Mouse (Mus musculus): Measurements from ENCODE around the gene Fcna. TPM values are rescaled to one million over a fixed set of nuclear protein-coding genes. Genes with fewer than 3 reads are reported as not detected.

Gene Fcna
- total RNA-seq (2015), result 1.1 and 1.9 TPM in 2 replicates
- 2.2 and 3.2 TPM in 2 replicates for total RNA-seq (2017)

DNA sequence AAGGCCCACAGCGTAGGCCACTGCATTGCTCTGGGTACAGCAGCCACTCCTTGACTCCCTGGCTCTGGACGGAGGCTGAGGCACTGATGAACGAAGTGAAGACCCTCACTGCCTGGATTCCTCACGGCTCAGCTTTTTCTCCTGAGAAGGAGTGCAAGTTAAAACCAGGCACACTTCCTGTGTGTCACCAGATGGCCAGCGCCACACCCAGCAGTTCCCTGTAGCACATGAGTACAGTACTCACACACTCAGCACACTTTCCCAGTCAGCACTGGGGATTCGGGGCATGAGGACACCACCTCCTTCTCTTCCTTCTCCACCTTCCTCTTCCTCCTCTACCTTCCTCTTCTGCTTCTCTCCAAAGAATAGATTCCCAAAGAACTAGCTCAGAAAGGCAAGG lies at the start of gene Fcna:
Fcna (minus strand) TSS at position 220 of the 400 bp plus-strand sequence.
- no peak for ATAC-seq (ENCODE audit: poor library complexity, severe bottlenecking)

DNA sequence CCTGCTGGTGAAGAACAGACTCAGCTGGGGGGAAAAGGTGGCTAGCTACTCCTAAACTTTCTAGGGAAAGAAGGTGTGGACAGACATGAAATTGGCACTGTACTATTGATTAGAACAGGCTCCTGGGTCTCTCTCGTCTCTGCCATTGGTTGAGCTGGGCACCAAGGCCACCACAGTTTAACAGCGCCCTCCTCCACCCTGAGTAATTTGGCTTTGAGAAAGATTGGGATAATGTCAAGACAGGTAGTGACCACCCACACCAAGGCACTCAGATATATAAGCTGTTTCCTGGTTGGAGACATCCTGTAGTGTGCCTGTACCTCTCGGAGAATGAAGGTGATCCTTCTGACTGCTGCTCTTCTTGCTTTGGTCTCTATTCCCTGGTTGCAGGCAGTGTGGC lies 48.7 kb upstream of the Fcna start, which contains the start of gene Lcn6:
Lcn6 (plus strand) TSS at position 301 of the 400 bp plus-strand sequence.
- ATAC-seq (ENCODE audit: poor library complexity, severe bottlenecking), result no peak

- no peak for ATAC-seq (ENCODE audit: poor library complexity, severe bottlenecking)
Observed at GRCm38 (mm10) chr2:25666516-25666915, 38.7 kb upstream of the Fcna start.

DNA sequence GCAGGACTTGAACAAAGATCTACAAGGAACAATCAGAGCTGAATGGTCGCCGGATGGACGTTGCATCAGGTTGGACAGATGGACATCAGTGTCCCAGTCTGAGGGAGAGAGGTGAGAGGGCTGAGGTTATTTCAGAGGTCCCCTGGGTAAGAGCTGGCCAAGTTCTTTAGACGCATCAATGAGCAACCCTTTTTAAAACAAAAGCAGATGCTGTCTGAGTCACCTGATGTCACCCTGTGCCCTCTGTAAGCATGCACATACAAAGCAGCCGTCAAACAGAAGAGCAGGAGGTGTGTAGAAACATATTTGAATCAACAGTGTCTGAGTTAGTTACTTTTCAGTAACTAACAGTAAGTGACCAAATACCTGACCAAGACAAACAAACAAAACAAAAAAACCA lies 36.3 kb upstream of the Fcna start:
- no peak for ATAC-seq (ENCODE audit: poor library complexity, severe bottlenecking)

GRCm38 (mm10) chr2:25663511-25663910 lies 35.7 kb upstream of the Fcna start:
- no peak for ATAC-seq (ENCODE audit: poor library complexity, severe bottlenecking)

DNA sequence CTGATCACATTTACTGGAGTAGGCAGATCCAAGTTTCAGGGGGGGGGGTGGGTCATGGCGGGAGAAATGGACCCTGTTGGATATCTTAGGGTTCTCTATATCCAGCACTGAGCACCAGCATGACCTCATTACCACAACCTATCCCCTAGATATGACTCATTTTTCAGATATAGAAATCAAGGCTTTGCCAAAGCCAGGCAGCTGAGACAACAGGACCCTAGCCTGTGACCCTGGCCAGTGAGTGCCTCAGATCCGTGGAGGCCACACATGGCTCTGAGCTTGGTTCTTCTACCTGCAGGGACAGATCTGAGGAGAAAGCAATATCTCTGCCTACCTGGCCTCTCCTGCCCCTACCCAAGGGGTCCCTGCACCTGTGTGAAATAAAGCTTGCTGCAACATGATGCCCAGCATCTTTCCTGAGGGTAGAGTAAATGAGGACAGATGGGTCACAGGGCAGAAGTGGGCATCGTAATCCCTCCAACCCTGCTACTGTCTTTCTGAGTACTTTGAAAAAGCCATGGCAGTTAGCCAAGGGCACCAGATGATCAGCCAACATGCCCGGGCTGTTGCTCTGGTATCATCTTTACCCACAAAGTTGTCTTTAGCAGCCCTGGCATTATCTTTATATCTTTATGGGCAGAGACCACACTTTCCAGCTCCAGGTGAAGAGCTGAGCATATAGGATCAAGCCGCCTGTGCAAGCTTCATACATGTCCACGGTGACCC lies 33.6 kb upstream of the Fcna start:
- no peak for ATAC-seq (ENCODE audit: poor library complexity, severe bottlenecking)

DNA sequence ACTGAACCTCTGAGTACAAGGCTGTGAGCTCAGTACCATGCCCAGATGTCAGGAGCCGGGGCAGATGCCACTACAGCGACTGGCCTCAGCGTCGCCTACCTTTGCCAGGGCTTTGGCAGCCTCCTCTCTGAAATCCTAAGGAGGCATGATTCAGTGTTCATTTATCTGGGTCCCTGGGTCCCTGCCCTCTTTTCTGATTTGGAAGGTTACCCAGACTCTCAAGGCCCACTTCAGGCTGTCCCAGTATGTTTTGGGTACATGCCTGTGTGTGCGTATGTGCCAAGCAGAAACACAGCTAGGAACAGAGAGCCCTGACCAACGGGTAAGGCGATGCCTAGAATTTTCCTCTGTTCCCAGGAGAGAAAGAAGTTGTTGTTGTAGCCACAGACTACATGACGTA lies 32.4 kb upstream of the Fcna start:
- no peak for ATAC-seq (ENCODE audit: poor library complexity, severe bottlenecking)

GRCm38 (mm10) chr2:25657652-25658051 lies 29.8 kb upstream of the Fcna start, which contains the start of gene Lcn5:
Gene Lcn5 (plus strand): TSS chr2:25657952.
- no peak for ATAC-seq (ENCODE audit: poor library complexity, severe bottlenecking)

- ATAC-seq (ENCODE audit: poor library complexity, severe bottlenecking), result no peak
Observed at GRCm38 (mm10) chr2:25657246-25657645, 29.4 kb upstream of the Fcna start.

DNA sequence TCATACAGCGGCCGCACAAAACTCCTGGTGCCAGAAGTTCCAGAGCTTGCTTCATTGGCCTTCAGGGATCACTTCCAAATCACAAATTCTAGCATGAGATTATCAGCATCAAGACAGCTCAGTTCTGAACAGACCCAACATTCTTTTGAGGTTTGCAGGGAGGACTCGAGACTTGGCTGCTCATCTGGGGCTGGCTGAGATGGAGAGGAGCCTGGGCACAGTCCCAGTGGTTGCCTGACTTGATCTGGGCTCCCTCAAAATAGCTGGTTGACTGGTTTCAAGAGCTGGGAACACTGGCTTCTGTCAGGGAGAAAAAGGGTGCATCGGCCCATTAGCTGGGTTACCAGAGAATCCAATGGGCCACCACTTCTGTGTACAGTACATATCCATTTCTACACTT lies 28.9 kb upstream of the Fcna start:
- ATAC-seq (ENCODE audit: poor library complexity, severe bottlenecking), result no peak

DNA sequence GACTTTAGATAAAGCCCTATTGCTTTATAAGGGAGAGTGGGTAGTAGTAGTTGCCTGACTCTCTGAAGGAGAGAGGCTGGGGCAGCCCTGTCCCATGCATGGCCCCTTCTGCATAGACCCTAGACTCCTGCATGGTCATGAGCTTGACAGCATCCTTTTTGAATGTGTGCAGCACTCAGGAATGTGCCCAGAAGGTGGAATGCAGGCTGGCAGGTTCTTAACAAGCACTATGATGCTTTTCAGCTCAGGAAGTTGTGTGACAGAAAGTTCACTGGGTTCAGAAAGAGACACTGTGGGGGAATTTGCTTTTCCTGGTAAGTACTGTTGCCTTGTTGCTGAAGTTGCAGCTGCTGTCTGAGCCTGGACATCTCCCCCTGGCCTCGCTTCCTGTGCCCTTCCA lies 26.7 kb upstream of the Fcna start:
- ATAC-seq (ENCODE audit: poor library complexity, severe bottlenecking), result no peak

- ATAC-seq (ENCODE audit: poor library complexity, severe bottlenecking), result no peak
Observed at GRCm38 (mm10) chr2:25652902-25653301, 25.1 kb upstream of the Fcna start, which contains the start of gene Lcn8. Gene Lcn8 (plus strand): TSS chr2:25653120.

- ATAC-seq (ENCODE audit: poor library complexity, severe bottlenecking), result no peak
Observed at GRCm38 (mm10) chr2:25639890-25640289, 12.1 kb upstream of the Fcna start.

GRCm38 (mm10) chr2:25634046-25634445 lies 6.2 kb upstream of the Fcna start:
- ATAC-seq (ENCODE audit: poor library complexity, severe bottlenecking), result no peak

DNA sequence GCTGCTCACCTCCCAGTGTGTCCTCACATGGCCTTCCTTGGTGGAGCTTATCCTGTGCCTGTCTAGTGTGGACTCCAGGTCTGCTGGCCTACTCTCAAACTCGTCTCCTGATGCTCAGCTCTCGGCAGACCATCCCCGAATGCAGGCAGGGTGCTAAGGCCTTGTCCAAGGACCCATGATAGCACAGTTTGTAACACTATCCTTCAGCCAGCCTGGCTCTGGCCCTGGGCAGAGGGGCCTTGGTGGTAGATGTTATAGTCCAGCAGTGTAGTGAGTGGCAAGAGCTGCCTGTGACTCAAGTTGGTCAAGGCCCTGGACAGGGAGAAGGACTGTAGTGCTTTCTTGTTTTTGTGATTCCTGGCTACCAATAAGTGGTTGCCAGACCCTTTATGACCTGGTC lies 5.8 kb upstream of the Fcna start:
- ATAC-seq (ENCODE audit: poor library complexity, severe bottlenecking), result no peak

DNA sequence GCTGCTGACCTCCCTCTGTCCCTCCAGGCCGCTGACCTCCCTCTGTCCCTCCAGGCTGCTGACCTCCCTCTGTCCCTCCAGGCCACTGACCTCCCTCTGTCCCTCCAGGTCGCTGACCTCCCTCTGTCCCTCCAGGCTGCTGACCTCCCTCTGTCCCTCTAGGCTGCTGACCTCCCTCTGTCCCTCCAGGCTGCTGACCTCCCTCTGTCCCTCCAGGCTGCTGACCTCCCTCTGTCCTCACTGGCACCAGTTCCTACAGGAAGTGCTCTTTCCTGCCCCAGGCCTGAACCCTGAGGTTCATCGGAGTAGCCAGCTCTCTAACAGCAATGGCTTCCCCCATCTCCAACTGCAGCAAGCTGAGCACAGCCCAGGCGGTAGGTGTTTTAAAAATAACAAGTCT lies 908 bp upstream of the Fcna start:
- no peak for ATAC-seq (ENCODE audit: poor library complexity, severe bottlenecking)

GRCm38 (mm10) chr2:25625986-25626385 lies 1.8 kb downstream of the Fcna start:
- no peak for ATAC-seq (ENCODE audit: poor library complexity, severe bottlenecking)

- ATAC-seq (ENCODE audit: poor library complexity, severe bottlenecking), result peak; percentile 90
Observed at GRCm38 (mm10) chr2:25621229-25622200, 6.3 kb downstream of the Fcna start, which contains the start of gene Tmem141. Gene Tmem141 (minus strand): TSS chr2:25622005.

GRCm38 (mm10) chr2:25620852-25621228 lies 7.0 kb downstream of the Fcna start:
- ATAC-seq (ENCODE audit: poor library complexity, severe bottlenecking), result no peak; the same call in 1 of the 2 replicates

DNA sequence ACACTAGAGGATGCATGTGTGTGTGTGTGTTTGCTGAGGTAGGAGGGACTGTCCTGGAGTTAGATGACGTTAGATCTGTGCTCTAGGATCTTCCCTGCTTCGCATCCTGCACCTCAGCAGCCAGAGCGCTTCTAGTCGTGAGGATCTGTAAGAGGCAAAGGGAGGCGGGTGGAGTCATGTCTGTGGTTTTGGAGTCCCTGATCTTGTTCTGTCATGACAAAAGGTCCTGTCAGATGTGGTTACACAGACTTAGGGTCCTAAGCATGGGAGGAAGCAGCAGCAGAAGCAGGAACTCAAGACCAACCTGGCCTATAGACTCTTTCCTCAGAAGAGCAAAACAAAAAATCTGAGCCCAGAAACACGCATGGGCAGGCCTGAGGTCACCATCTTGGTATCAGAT lies 7.4 kb downstream of the Fcna start:
- ATAC-seq (ENCODE audit: poor library complexity, severe bottlenecking), result no peak

GRCm38 (mm10) chr2:25617578-25617977 lies 10.3 kb downstream of the Fcna start, which contains the start of gene Ccdc183:
Gene Ccdc183 (minus strand): TSS chr2:25617678.
- ATAC-seq (ENCODE audit: poor library complexity, severe bottlenecking), result no peak
